Mouse (Mus musculus): ENCODE data around the gene Chrnb2. TPM values are rescaled to one million over a fixed set of nuclear protein-coding genes. Genes with fewer than 3 reads are reported as not detected.

Chrnb2 gene
- total RNA-seq, 2 experiments from 2014 or later = 0.09 to 0.16 TPM

- DNase-seq (ENCODE audit: low spot score) = peak; percentile 15
These were observed 49.0 kb downstream of the Chrnb2 start for GRCm38 (mm10) chr3:89715207-89715966.

GRCm38 (mm10) chr3:89714359-89715206, 49.8 kb downstream of the Chrnb2 start, which contains the start of gene Adar:
Adar (plus strand) TSS chr3:89715022.
- peak; percentile 50 for DNase-seq (ENCODE audit: low spot score)

GRCm38 (mm10) chr3:89704064-89704463, 60.4 kb downstream of the Chrnb2 start:
- DNase-seq (ENCODE audit: low spot score) = no peak

DNA sequence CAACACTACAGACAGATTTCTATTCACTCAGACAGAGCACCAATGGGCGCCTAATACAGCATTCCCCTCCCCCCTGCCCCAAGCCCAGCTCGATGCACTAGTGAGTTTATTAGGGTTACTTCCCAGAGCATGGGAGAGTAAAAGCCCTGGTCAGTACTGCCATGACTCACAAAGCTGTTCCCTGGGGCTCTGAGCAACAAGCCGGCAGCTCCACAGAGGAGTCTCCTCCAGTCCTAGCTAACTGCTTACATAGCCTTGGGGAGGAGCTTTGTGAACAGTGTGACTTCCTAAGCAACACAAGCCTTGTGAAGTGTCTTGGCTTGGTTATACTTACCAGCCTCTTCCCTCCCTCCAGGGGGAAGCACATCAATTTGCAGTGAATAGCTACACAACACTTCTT, 60.8 kb downstream of the Chrnb2 start:
- no peak for DNase-seq (ENCODE audit: low spot score)

DNA sequence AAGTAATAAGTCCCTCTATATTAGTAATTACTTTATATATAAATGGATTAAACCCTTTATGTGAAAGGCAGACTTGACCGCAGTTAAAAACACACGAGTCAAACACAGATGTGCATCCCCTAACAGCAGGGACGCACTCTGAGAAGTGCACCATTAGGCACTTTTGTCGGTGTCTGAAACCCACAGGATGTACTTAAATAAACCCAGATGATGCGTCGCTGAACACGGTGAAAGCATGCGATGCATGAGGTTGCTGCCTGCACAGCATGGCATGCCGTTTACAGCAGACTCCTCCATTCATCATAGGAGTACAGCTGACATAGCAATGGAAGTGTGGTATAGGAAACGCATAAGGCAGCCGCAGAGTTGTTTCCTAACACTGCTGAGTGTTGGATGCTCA, 64.0 kb downstream of the Chrnb2 start:
- no peak for DNase-seq (ENCODE audit: low spot score)

GRCm38 (mm10) chr3:89698958-89699357, 65.5 kb downstream of the Chrnb2 start:
- DNase-seq (ENCODE audit: low spot score) = no peak

Other genes with a start within 250 kb of the Chrnb2 start
- 1 to 10 TPM; 4.2 to 4.4 TPM for gene Kcnn3, start 244.5 kb downstream of the Chrnb2 start, total RNA-seq (2021)
- gene Adar, start 49.6 kb downstream of the Chrnb2 start, total RNA-seq (2021) = 1 to 10 TPM; 1.9 to 2.3 TPM
- gene Ube2q1, start 9.0 kb upstream of the Chrnb2 start, total RNA-seq (2021) = 10 to 100 TPM; 13.1 to 14.0 TPM
- 1 to 10 TPM; 2.8 to 4.8 TPM for gene She, start 66.7 kb upstream of the Chrnb2 start, total RNA-seq (2021)
- gene Il6ra, start 148.6 kb upstream of the Chrnb2 start, total RNA-seq (2021) = 1 to 10 TPM; 3.1 to 7.2 TPM
- gene Atp8b2, start 198.9 kb upstream of the Chrnb2 start, total RNA-seq (2021) = 1 to 10 TPM; 5.2 to 5.5 TPM
- gene Hax1, start 234.1 kb upstream of the Chrnb2 start, total RNA-seq (2021) = 10 to 100 TPM; 47.8 to 58.0 TPM